Mouse (Mus musculus) cerebellum, adult 11 months (tissue): ENCODE data around the gene Stil.
"Not testable (repeated sequence)": the region's sequence is repeated elsewhere in the genome, so short reads cannot be mapped to it uniquely, and the experiment has no call there.

Experiments
- DNase-seq: peaks from one replicate; pipeline ENCODE4 v3.0.0; 2022

Stil gene

DNA sequence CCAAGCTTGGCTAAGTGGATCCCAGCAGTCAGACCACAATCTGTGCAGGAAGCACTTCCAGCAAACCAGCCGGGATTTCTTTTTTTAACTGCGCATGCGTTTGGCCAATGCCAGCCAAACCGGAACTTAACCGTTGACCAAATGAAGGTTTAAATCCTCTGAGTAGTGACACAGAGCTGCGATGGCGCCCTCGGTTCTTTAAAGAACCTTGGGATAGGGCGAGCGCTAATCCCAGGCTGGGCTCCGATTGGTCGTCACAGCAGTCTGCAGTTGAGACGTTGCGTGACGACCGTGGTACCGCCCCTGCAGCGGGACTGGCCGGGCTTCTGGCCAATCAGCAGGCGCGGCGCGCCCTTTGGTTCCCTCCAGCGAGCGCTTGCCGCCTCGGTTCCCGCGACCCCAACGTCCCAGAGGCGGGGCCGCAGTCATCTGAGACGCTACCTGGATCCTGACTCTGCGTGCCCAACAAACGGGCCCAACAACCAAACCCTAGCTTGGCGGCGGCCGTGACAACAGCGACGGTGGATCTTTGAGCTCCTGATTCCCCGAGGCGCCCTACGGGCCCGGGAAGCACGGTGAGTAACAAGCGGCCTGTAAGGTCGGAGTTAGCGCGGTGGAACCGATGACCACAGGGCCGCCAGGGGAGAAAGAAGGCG lies at the start of gene Stil:
Gene Stil (plus strand): TSS at position 387 of the 656 bp plus-strand sequence.
- DNase-seq, result peak; percentile 93

DNA sequence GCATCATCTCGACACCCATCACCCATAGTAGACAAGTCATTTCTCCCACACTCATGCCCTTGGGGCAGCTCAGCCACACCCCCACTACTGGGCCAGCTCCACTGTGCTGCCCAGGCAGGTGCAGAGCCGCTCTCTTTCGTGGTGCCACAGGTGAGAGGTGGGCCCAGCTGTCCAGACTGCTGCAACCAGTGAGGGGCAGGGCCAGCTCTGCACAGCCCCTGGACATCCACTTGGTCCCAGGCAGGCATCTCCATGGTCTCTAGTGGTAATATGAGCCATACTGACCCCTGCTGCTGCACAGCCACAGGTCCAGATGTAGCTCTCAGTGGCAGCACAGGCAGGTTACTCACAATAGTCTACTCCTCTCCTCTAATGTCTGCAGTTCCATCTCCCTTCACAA lies 46.8 kb upstream of the Stil start:
- DNase-seq, result no peak

DNA sequence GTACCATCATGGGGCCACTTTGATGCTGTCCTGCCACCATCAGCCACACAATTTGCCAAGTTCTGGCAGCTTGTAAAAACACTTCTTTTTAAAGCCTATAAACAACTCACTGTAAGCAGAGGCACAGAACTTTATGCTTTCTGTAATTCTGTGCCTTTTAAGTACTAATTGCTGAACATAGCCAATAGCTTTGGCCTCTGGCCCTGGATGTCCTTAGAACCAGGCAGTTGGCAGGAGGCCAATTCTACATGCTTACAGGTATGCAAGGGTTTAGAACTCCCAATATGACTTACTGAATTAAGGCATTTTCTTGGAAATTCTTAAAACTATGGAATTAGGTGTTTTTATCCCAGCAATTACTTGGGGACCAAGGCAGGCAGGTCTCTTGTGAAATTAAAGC lies 42.6 kb upstream of the Stil start:
- no peak for DNase-seq

DNA sequence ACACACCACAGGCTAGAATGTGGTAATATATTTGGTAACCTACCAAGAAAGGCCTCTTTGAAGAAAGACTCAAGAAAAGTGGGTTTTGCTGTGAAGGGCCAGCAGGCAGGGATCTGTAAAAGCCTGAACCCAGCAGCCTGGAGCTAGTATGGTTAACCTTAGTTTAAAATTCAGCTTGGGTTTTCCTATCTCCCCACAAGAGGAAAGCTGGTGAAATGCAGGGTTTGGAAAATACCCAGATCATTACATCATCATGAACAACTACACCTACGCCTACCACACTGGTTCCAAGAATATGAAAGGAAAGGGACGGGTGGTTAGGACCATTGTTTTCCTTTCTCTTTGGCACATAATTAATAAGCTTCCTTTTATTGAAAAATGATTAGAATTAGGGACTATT lies 41.7 kb upstream of the Stil start:
- DNase-seq, result no peak

DNA sequence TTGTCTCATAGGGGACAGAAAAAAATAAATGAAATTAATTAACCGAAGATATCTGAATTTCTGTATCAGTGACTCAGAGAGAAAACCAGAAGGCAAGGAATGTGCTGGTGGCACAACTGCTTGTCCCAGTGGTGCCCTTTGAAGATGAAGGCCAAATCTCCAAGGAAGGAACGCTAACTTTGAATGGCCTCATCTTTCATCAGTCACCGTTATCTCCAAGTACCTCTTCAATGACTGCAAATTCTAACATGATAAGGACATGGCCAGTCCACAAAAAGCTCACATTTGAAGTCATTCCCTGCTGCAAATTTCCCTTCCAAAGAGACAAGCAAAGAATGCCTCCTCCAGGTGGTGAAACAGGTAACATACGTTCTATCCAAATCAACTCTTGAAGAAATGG lies 41.2 kb upstream of the Stil start:
- DNase-seq, result no peak

DNA sequence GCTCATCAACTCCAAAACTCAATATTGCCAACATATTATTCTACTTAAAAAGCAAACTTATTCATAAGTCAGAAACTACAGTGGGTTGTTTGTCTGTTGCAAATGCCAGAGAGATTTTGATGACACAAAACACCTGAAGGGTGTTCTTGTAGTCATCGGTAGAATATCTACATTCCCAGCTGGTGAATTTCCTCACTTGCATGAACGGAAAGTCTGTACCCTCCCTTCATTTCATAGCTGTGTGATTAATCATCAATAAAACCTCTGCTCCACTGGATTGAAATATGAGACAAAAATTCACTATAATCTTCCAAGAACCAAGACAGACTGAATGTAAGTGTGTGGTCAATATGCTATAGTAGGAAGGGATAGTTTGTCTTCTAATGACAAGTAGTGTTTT lies 40.4 kb upstream of the Stil start:
- no peak for DNase-seq

DNA sequence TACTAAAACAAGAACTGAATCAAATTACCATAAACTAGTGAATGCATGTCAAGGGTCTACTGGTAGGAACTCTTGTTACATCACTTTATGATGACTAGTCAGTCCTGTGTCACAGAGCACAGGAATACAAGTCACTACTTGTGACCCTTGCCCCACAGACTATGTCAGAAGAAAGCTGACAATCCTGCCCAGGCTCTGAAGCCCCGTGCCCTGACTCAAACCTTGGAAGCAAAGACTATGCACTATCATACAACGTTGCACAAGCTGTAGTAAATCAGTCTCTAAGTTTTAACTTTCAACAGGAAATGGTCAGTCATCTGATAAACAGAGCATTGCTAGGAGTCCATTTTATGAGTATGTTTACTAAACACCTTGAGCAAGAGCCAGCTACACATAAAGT lies 39.1 kb upstream of the Stil start:
- not testable (repeated sequence) for DNase-seq

DNA sequence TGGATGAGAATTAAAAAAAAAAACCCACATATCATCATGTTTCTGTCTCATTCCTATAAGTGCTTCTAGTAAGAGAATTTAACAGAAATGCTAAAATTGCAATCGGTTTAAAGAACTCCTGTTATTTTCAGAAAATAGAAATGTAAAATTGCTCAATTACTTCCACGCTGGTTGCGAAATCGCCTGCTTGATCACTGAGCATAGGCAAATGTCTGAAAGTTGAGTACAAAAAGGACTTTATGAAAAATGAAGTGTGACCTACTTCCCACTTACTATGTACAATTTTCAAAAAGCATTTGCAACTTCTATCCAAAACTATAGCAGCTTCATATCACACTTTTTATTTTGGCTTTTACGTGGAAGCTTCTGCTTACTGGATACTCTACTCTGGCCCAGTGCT lies 29.2 kb upstream of the Stil start:
- no peak for DNase-seq

DNA sequence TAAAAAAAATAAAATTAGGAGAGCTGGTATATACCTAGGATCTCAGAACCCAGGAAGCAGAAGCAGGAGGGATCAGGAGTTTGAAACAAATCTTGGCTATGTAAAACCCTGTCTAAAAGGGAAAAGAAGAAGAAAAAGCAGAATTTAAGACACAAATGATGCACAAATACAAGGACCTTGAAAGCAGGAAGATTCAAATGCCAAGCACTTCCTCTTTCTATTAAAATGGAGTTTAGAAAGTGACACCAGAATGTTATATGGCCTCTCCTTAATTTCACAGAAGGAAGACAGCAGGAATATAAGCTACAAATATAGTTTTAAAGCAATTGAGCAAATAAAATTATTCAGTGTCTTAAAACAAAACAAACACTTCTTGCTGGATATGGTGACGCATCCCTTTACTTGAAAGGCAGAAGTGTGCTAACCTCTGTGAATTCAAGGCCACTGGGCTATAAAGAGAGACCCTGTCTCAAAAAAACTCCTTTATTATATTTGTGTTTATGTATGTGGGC lies 26.7 kb upstream of the Stil start:
- DNase-seq, result no peak

DNA sequence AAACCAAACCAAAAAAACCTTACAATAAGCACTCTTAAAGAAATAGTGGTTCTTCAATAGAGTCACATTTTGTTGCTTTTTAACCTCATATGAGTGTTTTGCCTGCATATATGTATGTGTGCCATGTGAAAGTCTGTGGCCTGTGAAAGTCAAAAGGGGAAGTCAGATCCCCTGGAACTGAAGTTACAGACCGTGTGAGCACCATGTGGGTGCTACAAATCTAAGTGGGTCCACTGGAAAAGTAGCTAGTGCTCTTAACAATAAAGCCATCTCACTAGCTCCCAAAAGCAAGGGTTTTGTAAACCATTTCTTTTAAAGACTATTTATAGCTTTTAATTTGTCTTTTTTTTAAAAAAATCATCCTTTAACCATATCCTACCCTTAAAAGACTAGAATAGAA lies 17.3 kb upstream of the Stil start:
- no peak for DNase-seq

DNA sequence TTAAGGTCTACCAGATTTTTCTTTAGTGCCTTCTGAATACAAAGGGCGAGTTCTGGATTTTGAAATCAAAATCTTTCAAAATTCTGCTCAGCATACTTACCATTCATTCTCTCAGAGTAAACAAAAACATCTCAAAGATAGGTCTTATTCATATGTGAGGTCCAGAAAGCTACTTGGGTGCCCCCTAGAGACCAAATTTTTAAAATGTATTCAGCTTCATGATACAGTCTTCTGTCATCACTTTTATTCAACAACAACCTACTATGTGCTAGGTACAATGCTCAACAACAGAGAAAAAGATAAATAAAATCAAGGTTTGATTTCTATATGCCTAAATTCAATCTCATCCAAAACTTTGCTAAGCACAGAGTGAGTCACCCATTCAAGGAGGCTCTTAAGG lies 16.9 kb upstream of the Stil start:
- no peak for DNase-seq

DNA sequence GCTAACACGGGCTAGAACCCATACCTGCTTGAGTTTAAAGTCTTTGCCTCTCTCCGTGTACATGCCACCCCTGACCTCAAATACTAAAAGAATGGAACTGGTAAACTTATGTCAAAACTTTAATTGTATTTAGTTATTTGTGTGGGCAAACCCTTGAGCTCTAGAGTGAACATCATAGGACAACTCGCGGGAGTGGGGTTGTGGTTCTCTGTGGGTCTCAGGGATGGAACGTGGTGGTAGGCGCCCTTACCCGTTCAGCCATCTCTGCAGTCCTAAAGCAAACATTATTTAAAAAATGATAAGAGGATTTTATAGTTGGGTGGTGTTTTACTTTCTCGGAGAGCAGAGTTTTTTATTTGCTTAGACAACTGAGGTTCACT lies 13.8 kb upstream of the Stil start:
- DNase-seq, result no peak

DNA sequence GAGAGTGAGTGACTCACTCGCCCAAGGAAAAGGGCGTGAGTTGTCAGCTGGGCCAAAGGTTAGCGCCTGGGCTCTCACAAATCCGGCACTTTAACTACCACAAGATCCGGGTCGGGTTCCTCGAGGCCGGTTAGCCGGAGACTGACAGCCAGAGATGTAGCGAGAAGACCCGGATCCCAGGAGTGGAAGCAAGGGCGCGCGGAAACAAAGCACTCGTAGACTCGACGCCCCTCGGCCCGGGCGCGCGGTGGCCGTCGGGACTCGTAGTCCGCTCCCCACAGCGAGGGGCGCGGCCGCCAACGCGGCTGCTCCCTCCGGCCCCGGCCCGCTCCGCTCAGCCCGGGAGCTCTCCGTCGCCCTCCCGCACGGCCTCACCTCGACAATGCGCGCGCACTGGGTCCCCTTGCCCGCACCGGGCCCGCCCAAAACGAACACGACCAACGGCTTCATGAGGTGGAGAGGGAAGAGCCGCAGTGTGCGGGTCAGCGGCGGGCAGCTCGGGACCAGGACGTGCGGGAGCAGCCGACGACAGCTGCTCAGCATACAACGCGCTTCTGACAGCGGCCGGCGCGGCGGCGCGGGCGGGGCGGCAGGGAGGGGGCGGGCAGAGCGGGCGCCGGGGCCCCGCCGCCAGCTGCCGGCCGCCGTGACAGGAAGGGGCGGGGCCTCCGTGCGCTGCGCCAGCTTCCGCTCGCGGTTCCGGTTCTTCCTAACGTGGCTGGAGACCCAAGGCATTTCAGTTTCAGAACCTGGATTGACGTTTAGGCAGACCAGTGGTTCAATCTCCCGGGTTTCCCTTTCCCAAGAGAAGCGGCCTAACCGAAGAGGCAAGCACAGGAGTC lies 13.1 kb upstream of the Stil start, which contains the start of gene Cmpk1:
Gene Cmpk1 (minus strand): TSS at position 651 of the 842 bp plus-strand sequence.
- peak; percentile 79 for DNase-seq

DNA sequence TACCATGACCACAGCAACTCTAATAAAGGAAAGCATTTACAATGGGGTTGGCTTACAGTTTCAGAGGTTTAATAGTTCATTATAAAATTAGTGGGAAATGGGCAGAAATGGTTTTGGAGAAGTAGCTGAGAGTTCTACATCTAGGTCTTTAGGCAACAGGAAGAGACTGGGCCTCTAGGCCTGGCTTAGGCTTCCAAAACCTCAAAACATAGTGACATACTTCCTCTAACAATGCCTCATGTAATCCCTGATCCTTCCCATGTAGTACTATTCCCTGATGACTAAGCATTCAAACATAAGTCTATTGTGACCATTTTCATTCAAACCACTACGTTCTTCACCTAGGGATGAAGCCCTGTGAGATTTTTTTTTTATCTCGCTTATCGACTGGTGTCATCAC lies 5.7 kb upstream of the Stil start:
- DNase-seq, result no peak

DNA sequence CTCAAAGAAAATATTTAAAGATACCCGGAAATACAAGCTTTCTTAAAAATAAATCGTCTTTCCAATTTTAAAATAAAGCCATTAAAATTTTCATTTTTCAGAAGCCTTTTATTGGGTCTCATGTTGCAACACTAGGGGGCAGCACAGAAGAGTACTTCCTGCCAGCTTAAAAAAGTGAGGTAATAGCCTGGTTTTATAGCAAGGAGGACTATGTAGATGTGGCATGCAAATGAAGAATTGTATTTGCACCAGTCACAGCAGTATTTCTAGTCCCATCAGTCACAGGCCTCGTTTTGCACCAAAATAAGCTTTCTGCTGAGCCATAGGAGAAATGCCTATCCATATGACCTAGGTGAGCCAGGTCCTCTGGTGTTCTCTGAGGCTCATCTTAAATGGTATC lies 2.9 kb upstream of the Stil start:
- no peak for DNase-seq

DNA sequence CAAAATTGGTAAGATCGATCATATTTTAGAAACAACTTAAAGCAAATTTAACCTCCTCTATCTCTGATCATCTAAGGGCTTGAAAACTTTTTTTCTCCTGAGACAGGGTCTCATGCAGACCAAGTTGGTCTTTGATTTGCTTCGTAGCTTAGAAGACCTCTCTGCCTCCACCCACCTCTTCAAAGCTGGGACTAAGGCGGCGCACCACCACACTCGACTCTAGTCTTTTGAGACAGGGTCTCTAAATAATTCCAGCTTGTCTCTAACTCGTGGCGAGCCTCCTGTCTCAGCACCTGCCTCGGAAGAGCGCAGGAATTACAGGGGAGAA lies 550 bp upstream of the Stil start:
- no peak for DNase-seq

DNA sequence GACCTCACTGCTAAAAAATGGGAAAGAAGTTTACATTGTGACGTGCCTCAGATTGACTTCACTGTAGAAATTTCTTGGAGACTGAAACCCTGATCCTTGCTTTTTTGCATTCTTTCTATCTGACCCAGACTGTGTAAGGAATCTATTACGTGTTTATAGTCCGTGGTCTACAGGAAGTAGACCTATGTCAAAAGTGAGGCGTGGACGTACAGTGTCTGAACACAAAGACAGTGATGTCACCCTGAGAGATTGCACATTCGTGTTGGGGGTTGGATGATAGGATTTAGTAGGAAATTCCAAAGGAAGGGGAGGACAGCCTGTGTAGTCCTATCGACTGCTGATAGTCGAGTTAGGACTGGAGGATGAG lies 453 bp downstream of the Stil start:
- DNase-seq, result no peak

DNA sequence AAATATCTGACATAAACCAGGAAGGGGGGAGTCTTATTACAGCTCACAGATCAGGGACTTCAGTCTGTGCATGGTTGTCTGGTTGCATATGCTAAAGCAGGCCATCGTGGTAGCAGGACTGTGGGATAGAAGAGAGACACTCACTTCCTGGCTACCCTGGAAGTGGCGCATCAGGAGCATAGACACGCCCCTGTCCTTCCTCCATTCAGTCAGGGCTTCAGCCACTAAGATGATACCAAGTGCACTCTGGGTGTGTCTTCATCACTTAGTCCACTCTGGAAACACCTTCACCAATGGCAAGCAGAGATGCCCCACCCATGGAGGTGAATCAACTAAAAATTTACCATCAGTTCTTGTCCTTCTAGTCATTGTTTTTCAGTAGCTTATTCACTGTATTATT lies 14.3 kb downstream of the Stil start:
- no peak for DNase-seq

DNA sequence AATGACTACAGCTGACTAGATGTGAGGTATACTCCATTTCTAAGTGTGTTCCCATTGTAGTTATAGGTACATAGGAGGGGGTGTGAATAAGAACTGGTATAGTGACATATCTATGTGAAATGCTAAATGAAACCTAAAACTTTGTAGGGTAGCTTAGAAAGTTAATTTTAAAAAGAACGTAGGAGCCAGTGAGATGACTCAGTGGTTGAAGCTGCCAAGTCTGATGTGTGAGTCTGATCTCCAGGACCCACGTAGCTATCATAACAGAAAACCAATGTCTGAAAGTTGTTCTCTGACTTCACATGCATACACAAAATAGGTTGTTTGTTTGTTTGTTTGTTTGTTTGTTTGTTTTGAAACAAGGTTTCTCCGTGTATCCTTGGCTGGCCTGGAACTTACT lies 20.0 kb downstream of the Stil start:
- no peak for DNase-seq

DNA sequence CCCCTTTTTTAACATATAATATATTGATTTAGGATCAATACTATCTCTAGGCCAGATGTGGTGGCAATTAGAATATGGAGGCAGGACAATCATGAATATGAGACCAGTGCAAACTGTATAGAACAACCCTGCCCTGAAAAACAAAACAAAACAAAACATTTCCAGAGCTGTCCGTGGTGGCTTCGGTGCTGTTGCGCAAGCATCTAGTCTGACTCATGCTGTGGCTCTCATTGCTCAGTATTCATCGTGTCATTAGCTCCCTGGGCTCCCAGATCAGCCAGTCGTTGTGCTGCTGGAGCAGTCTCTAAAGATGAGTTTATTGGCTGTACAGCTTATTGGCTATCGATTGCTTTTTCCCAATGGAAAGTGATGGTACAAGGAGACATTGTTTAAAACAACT lies 35.1 kb downstream of the Stil start:
- DNase-seq, result no peak

DNA sequence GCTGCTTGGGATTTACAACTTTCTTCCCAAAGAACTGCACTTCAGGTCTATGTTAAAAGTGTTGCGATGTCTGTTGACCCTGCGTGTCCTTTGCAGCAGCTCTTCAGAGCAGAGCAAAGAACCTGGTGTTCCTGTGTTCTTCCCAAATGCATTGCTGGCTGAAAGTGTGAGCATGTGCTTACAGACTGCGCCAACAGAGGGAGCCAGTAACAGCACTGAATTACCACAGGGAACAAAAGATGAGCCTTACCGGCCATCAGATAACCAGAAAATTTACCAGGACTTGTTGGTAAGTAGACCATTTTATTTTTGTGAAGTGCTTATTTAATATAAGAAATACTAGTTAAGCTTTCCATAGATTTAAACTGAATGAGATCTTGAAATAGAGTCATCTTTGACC lies 38.3 kb downstream of the Stil start:
- DNase-seq, result no peak

DNA sequence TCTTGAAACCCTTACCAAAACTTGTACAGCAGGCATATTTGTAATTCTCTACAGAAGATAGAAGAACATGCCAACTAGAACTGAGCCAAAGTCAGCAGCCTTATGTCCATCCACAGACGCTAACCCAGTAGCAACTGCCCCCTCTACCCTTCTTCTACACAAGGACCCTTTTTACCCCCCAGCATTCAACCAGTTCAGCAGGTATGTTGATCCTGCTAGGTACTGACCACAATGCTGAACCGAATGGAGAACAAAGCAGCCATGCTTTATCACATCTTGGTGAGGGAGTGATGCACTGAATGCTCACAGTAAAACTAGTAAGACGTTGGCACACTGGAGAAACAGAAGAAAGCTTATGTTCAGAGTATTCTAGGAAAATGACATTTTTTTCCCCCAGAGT lies 45.7 kb downstream of the Stil start:
- no peak for DNase-seq

DNA sequence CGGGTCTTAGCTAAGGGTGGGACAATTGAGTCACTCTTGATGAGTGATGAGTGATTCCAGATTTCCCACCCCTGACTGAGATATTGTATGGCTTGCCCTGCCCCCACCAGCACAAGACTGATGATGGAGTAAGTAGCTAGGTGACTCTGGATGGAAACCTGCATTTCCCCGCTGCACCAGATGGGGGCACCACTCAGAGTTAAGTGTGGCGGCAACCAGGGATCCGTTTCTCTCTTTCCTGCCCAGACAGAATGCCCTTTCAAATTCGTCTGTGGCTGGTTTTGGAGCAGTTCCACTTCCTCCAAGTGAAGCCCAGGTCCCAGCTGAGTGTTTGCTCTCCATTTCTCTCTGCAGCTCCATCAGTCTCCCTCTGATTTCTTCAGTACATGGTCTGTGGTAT lies 47.8 kb downstream of the Stil start:
- DNase-seq, result no peak

DNA sequence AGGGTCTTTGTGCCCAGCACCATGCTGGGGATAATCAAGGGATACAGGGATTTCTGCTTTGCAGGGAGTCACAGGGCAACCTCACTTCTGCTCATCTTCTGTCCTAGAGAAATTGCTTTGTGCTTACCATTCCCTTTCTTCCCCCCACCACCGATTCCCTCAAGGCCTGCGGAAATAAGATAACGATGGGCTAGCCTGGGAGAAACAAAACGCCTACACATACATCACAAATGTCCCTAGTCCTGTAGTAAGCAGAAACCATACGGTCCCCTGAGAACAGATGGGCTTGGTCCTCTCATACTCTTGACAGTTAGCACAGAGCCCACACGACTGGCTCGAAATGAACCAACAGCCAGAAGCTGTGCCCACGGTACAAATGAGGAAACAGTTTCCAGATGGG lies 48.2 kb downstream of the Stil start:
- DNase-seq, result no peak

DNA sequence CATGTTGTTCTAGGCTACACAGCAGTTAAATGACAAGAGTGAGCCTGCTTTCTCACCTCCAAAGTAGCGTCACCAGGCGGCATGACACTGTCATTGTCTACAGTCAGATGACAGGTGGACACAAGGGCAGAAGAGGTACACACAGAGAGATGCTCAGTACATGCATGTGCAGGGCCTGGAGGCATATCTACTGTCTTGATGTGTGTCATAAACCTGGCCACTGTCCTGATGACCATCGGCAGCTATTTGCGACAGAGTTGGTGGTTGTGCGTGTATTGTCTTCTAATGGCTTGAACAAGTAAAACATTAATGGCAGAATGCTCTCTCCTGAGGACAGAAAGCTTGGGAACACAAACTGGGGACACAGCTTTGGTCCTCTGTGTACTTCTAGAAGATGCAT lies 51.3 kb downstream of the Stil start:
- DNase-seq, result no peak
